Mouse (Mus musculus): ENCODE results near the gene Ccdc36. TPM values are rescaled to one million over a fixed set of nuclear protein-coding genes. Genes with fewer than 3 reads are reported as not detected.

Ccdc36 gene
- polyA plus RNA-seq, 1 experiment from 2014 or later, result 2.0 TPM

DNA sequence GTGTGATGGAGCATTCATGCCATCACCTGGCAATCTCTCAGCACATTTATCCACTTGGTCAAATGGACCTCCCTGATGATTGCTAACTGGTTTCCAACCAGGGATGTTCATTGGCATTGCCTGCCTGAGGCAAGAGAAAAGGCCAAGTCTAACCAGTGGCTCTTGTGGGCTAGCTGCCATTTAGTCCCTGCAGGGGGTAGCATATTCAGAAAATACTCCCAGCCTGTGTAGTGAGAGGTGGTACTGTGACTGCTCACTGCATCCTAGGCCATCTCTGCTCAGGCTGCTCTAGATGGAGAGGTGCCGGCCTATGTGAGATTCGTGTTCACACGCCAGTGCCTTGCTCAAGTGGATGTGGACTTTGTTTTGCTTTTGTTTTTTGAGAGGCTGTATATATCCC lies 30.0 kb downstream of the Ccdc36 start:
- Histone ChIP-seq H3K4me1 (no peaks in the 10 kb centered on the region), H3K4me3 (no peak overlapping the region), H3K4me2 (replicated peaks) (no peak overlapping the region), H3K27ac (no peak overlapping the region), H3K9ac (no peak overlapping the region), H3K36me3 (peaks cover 12% of the 10 kb centered on the region), H3K27me3 (no peaks in the 10 kb centered on the region), H3K9me3 (no peaks in the 10 kb centered on the region)
- ATAC-seq (ENCODE audit: insufficient number of reproducible peaks, insufficient read depth, low FRiP score, low TSS enrichment), result no peak
- 94% methylated on average over 3 of the region's 3 CpGs for WGBS

DNA sequence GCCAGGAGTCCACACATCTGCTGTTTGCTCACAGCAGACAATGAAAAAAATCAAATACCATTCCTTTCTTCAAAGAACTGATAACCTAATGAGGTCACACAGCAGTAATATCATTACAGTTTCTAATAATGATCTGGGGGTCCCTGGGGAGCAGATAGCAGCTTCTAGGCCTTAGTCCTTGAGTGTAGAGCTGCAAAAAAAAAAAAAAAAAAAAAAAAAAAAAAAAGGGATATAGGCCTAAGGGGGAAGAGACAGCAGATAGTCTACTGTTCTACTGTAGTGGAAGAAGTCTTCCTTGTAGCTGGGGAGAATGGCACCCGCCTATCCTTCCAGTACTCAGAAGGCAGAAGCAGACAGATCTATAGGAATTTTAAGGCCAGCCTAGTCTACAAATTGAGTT lies 32.9 kb downstream of the Ccdc36 start:
- Histone ChIP-seq H3K9me3 (no peaks in the 10 kb centered on the region), H3K27me3 (no peaks in the 10 kb centered on the region), H3K27ac (no peak overlapping the region), H3K4me2 (replicated peaks) (no peak overlapping the region), H3K36me3 (peaks cover 40% of the 10 kb centered on the region), H3K4me1 (no peaks in the 10 kb centered on the region), H3K4me3 (no peak overlapping the region), H3K9ac (no peak overlapping the region)
- ATAC-seq (ENCODE audit: insufficient number of reproducible peaks, insufficient read depth, low FRiP score, low TSS enrichment), result no peak
- 83% methylated on average over 1 of the region's 1 CpGs for WGBS

GRCm38 (mm10) chr9:108394191-108394590 lies 34.1 kb downstream of the Ccdc36 start:
- ATAC-seq (ENCODE audit: insufficient number of reproducible peaks, insufficient read depth, low FRiP score, low TSS enrichment), result no peak
- H3K27ac ChIP-seq, result no peak overlapping the region
- peaks cover 47% of the 10 kb centered on the region for H3K36me3 ChIP-seq

GRCm38 (mm10) chr9:108392676-108393075 lies 35.6 kb downstream of the Ccdc36 start, which contains the start of gene 1700102P08Rik:
Gene 1700102P08Rik (plus strand): TSS chr9:108392805.
- Histone ChIP-seq H3K4me3 (no peak within 1 kb of the TSS), H3K4me1 (no peaks in the 10 kb centered on the region), H3K27me3 (no peaks in the 10 kb centered on the region), H3K9me3 (no peaks in the 10 kb centered on the region), H3K9ac (no peak within 1 kb of the TSS), H3K36me3 (peaks cover 62% of the 10 kb centered on the region), H3K27ac (no peak within 1 kb of the TSS), H3K4me2 (replicated peaks) (no peak within 1 kb of the TSS)
- WGBS, result 54% methylated on average over 18 of the region's 18 CpGs
- no peak for ATAC-seq (ENCODE audit: insufficient number of reproducible peaks, insufficient read depth, low FRiP score, low TSS enrichment)

More at GRCm38 (mm10) chr9:108394191-108394590, 34.1 kb downstream of the Ccdc36 start:
- Histone ChIP-seq H3K9me3 (no peaks in the 10 kb centered on the region), H3K27me3 (no peaks in the 10 kb centered on the region), H3K4me1 (no peaks in the 10 kb centered on the region), H3K4me2 (replicated peaks) (no peak overlapping the region), H3K4me3 (no peak overlapping the region), H3K9ac (no peak overlapping the region)
- WGBS, result 92% methylated on average over 6 of the region's 6 CpGs

- Histone ChIP-seq H3K4me1 (no peaks in the 10 kb centered on the region), H3K4me3 (no peak overlapping the region), H3K4me2 (replicated peaks) (no peak overlapping the region), H3K27me3 (no peaks in the 10 kb centered on the region), H3K9ac (no peak overlapping the region), H3K9me3 (no peaks in the 10 kb centered on the region), H3K27ac (no peak overlapping the region), H3K36me3 (peaks cover 89% of the 10 kb centered on the region)
- ATAC-seq (ENCODE audit: insufficient number of reproducible peaks, insufficient read depth, low FRiP score, low TSS enrichment), result no peak
- WGBS, result 75% methylated on average over 6 of the region's 6 CpGs
Observed at GRCm38 (mm10) chr9:108389220-108389619, 39.1 kb downstream of the Ccdc36 start.

- H3K4me2 ChIP-seq (replicated peaks), result no peak overlapping the region
- H3K36me3 ChIP-seq, result peaks cover 89% of the 10 kb centered on the region
- H3K4me1 ChIP-seq, result no peaks in the 10 kb centered on the region
- H3K4me3 ChIP-seq, result no peak overlapping the region
- H3K9ac ChIP-seq, result no peak overlapping the region
- no peaks in the 10 kb centered on the region for H3K9me3 ChIP-seq
- H3K27ac ChIP-seq, result no peak overlapping the region
- ATAC-seq (ENCODE audit: insufficient number of reproducible peaks, insufficient read depth, low FRiP score, low TSS enrichment), result no peak
- 88% methylated on average over 10 of the region's 10 CpGs for WGBS
- no peaks in the 10 kb centered on the region for H3K27me3 ChIP-seq
Observed at GRCm38 (mm10) chr9:108388601-108389000, 39.7 kb downstream of the Ccdc36 start.

DNA sequence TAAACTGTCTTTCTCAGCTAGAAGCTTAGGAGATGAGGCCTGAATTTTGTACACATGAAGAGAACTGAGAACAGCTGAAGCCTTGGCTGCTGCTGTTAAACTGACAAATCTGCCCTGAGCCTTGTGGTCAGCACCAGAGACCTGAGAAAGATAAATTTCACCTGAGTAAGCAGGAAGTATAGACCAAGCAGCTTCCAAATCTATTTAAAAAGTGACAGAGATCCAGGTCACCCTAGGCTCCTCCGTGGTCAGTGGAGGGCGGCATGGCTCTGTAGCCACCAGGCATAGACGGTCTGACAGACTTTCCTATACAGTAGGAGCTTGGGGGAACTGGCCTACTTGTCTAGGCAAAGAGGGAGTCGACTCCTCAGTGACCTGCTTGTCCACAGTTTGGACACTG lies 41.5 kb downstream of the Ccdc36 start:
- H3K4me1 ChIP-seq, result no peaks in the 10 kb centered on the region
- no peak overlapping the region for H3K27ac ChIP-seq
- H3K9ac ChIP-seq, result no peak overlapping the region
- no peak overlapping the region for H3K4me3 ChIP-seq
- 90% methylated on average over 4 of the region's 4 CpGs for WGBS
- ATAC-seq (ENCODE audit: insufficient number of reproducible peaks, insufficient read depth, low FRiP score, low TSS enrichment), result no peak
- H3K9me3 ChIP-seq, result no peaks in the 10 kb centered on the region
- no peaks in the 10 kb centered on the region for H3K27me3 ChIP-seq
- H3K4me2 ChIP-seq (replicated peaks), result no peak overlapping the region
- H3K36me3 ChIP-seq, result peaks cover 85% of the 10 kb centered on the region

GRCm38 (mm10) chr9:108385006-108385405 lies 43.3 kb downstream of the Ccdc36 start:
- Histone ChIP-seq H3K36me3 (peaks cover 88% of the 10 kb centered on the region), H3K4me2 (replicated peaks) (no peak overlapping the region), H3K27ac (no peak overlapping the region), H3K9me3 (no peaks in the 10 kb centered on the region), H3K9ac (no peak overlapping the region), H3K4me3 (no peak overlapping the region), H3K4me1 (no peaks in the 10 kb centered on the region), H3K27me3 (no peaks in the 10 kb centered on the region)
- ATAC-seq (ENCODE audit: insufficient number of reproducible peaks, insufficient read depth, low FRiP score, low TSS enrichment), result no peak
- WGBS, result 55% methylated on average over 7 of the region's 7 CpGs

GRCm38 (mm10) chr9:108381382-108381781 lies 46.9 kb downstream of the Ccdc36 start:
- no peak overlapping the region for H3K27ac ChIP-seq
- WGBS, result 94% methylated on average over 9 of the region's 9 CpGs
- H3K4me1 ChIP-seq, result no peaks in the 10 kb centered on the region
- H3K9ac ChIP-seq, result no peak overlapping the region
- H3K36me3 ChIP-seq, result peaks cover 80% of the 10 kb centered on the region
- no peak overlapping the region for H3K4me3 ChIP-seq
- no peaks in the 10 kb centered on the region for H3K9me3 ChIP-seq
- ATAC-seq (ENCODE audit: insufficient number of reproducible peaks, insufficient read depth, low FRiP score, low TSS enrichment), result no peak
- no peak overlapping the region for H3K4me2 ChIP-seq (replicated peaks)
- no peaks in the 10 kb centered on the region for H3K27me3 ChIP-seq

- H3K4me2 ChIP-seq (replicated peaks), result no peak overlapping the region
- 92% methylated on average over 4 of the region's 4 CpGs for WGBS
- H3K27ac ChIP-seq, result no peak overlapping the region
- no peaks in the 10 kb centered on the region for H3K27me3 ChIP-seq
- ATAC-seq (ENCODE audit: insufficient number of reproducible peaks, insufficient read depth, low FRiP score, low TSS enrichment), result no peak
- H3K9me3 ChIP-seq, result no peaks in the 10 kb centered on the region
- no peak overlapping the region for H3K4me3 ChIP-seq
- no peaks in the 10 kb centered on the region for H3K4me1 ChIP-seq
- peaks cover 80% of the 10 kb centered on the region for H3K36me3 ChIP-seq
- H3K9ac ChIP-seq, result no peak overlapping the region
Observed at GRCm38 (mm10) chr9:108379294-108379693, 49.0 kb downstream of the Ccdc36 start.

GRCm38 (mm10) chr9:108378736-108379135 lies 49.5 kb downstream of the Ccdc36 start:
- Histone ChIP-seq H3K4me2 (replicated peaks) (no peak overlapping the region), H3K4me3 (no peak overlapping the region), H3K9ac (no peak overlapping the region), H3K27ac (no peak overlapping the region), H3K9me3 (no peaks in the 10 kb centered on the region), H3K4me1 (no peaks in the 10 kb centered on the region), H3K27me3 (no peaks in the 10 kb centered on the region), H3K36me3 (peaks cover 80% of the 10 kb centered on the region)
- 91% methylated on average over 5 of the region's 5 CpGs for WGBS
- no peak for ATAC-seq (ENCODE audit: insufficient number of reproducible peaks, insufficient read depth, low FRiP score, low TSS enrichment)

DNA sequence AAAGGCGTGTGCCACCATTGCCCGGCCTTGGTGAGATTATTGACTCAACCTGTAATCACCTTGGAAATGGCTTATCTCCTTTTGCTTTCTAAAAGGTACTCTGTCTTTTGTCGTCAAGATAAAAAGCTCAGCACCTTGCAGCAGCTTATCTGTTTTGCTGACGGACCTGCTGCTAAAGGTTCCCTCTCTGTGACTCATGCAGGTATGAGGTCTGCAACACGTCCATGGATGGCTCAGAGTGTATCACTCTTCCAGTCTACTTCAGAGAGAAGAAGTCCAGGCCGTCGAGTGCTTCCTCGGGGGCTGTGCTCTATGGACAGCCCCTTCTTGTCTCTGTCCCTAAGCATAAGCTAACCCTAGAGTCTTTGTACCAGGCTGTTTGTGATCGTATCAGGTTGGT lies 50.0 kb downstream of the Ccdc36 start:
- Histone ChIP-seq H3K9ac (no peak overlapping the region), H3K36me3 (peaks cover 81% of the 10 kb centered on the region)

More for the DNA sequence above, 50.0 kb downstream of the Ccdc36 start:
- Histone ChIP-seq H3K4me3 (no peak overlapping the region), H3K4me2 (replicated peaks) (no peak overlapping the region), H3K27me3 (no peaks in the 10 kb centered on the region), H3K27ac (no peak overlapping the region), H3K4me1 (no peaks in the 10 kb centered on the region), H3K9me3 (no peaks in the 10 kb centered on the region)
- WGBS, result 92% methylated on average over 9 of the region's 9 CpGs
- ATAC-seq (ENCODE audit: insufficient number of reproducible peaks, insufficient read depth, low FRiP score, low TSS enrichment), result no peak
